Mouse (Mus musculus) heart, embryonic 10.5 days (tissue): ENCODE results near the gene Sox5. TPM values are rescaled to one million over a fixed set of nuclear protein-coding genes. Genes with fewer than 3 reads are reported as not detected.
"Not testable (repeated sequence)": the region's sequence is repeated elsewhere in the genome, so short reads cannot be mapped to it uniquely, and the experiment has no call there.

Source experiments
- DNase-seq: peaks from one replicate; pipeline ENCODE4 v3.0.0-alpha.2; 2017; ENCODE audit warnings: low spot score
- H3K27ac ChIP-seq: fragments of 300-500 bp; sonication (generic); 2 replicates; pipeline ENCODE4 v1.5.1; 2016; ENCODE audit warnings: mild to moderate bottlenecking
- H3K27me3 ChIP-seq: fragments of 300-500 bp; sonication (generic); 2 replicates; pipeline ENCODE4 v1.6.1; 2016; ENCODE audit warnings: mild to moderate bottlenecking; ENCODE audit not compliant: poor library complexity, insufficient read depth, severe bottlenecking
- H3K36me3 ChIP-seq: fragments of 300-500 bp; sonication (generic); 2 replicates; pipeline ENCODE4 v1.6.1; 2016; ENCODE audit warnings: mild to moderate bottlenecking, moderate library complexity
- H3K4me1 ChIP-seq: fragments of 300-500 bp; sonication (generic); 2 replicates; pipeline ENCODE4 v1.6.1; 2016; ENCODE audit warnings: mild to moderate bottlenecking
- H3K4me3 ChIP-seq: fragments of 300-500 bp; sonication (generic); 2 replicates; pipeline ENCODE4 v1.5.1; 2016; ENCODE audit warnings: mild to moderate bottlenecking, moderate library complexity
- H3K9me3 ChIP-seq: fragments of 300-500 bp; sonication (generic); 2 replicates; pipeline ENCODE4 v1.6.1; 2016; ENCODE audit warnings: mild to moderate bottlenecking, moderate library complexity
- WGBS: fragments of 180-500 bp; shearing (Covaris S2); methylation state at CpG from one replicate; pipeline ENCODE4 v1.1.7; 2016; 5-methylcytosine and 5-hydroxymethylcytosine counted together
- polyA plus RNA-seq: library from polyadenylated mRNA; unstranded; fragments of >200 nt; fragmentation: Nextera tagmentation; extraction: Ambion mirVana; gene quantifications from 2 replicates; pipeline ENCODE4 v1.2.1, GENCODE M21; 2016

Gene Sox5
- polyA plus RNA-seq, 1 experiment from 2014 or later: 17.1 TPM

GRCm38 (mm10) chr6:144301082-144301481 is 480.7 kb downstream of the Sox5 start:
- DNase-seq: no peak
- no peaks in the 10 kb centered on the region for H3K36me3 ChIP-seq
- H3K9me3 ChIP-seq: no peaks in the 10 kb centered on the region
- peaks cover 10% of the 10 kb centered on the region for H3K4me1 ChIP-seq
- no peak overlapping the region for H3K4me3 ChIP-seq
- WGBS: 71% methylated on average over 4 of the region's 4 CpGs
- H3K27ac ChIP-seq: no peak overlapping the region
- H3K27me3 ChIP-seq: no peaks in the 10 kb centered on the region

GRCm38 (mm10) chr6:144299503-144299858 is 482.3 kb downstream of the Sox5 start:
- no peak for DNase-seq
- Histone ChIP-seq H3K9me3 (no peaks in the 10 kb centered on the region), H3K4me3 (no peak overlapping the region), H3K36me3 (no peaks in the 10 kb centered on the region), H3K27me3 (no peaks in the 10 kb centered on the region), H3K4me1 (peaks cover 10% of the 10 kb centered on the region), H3K27ac (no peak overlapping the region)
- 40% methylated on average over 7 of the region's 7 CpGs for WGBS

GRCm38 (mm10) chr6:144298641-144299502 is 482.9 kb downstream of the Sox5 start:
- H3K4me3 ChIP-seq: no peak overlapping the region
- H3K4me1 ChIP-seq: peaks cover 10% of the 10 kb centered on the region
- no peaks in the 10 kb centered on the region for H3K9me3 ChIP-seq
- no peak overlapping the region for H3K27ac ChIP-seq
- 77% methylated on average over 23 of the region's 23 CpGs for WGBS
- no peaks in the 10 kb centered on the region for H3K27me3 ChIP-seq
- DNase-seq: no peak
- no peaks in the 10 kb centered on the region for H3K36me3 ChIP-seq

GRCm38 (mm10) chr6:144297846-144298245 is 483.9 kb downstream of the Sox5 start:
- no peak for DNase-seq
- 81% methylated on average over 5 of the region's 5 CpGs for WGBS
- no peaks in the 10 kb centered on the region for H3K27me3 ChIP-seq
- H3K27ac ChIP-seq: no peak overlapping the region
- peaks cover 10% of the 10 kb centered on the region for H3K4me1 ChIP-seq
- no peak overlapping the region for H3K4me3 ChIP-seq
- H3K9me3 ChIP-seq: no peaks in the 10 kb centered on the region
- no peaks in the 10 kb centered on the region for H3K36me3 ChIP-seq

GRCm38 (mm10) chr6:144297131-144297530 is 484.6 kb downstream of the Sox5 start:
- no peak overlapping the region for H3K27ac ChIP-seq
- DNase-seq: no peak

GRCm38 (mm10) chr6:144291526-144291925 is 490.3 kb downstream of the Sox5 start:
- 89% methylated on average over 4 of the region's 4 CpGs for WGBS
- DNase-seq: no peak
- H3K4me1 ChIP-seq: no peaks in the 10 kb centered on the region
- H3K9me3 ChIP-seq: no peaks in the 10 kb centered on the region
- H3K36me3 ChIP-seq: no peaks in the 10 kb centered on the region
- no peak overlapping the region for H3K4me3 ChIP-seq
- H3K27me3 ChIP-seq: no peaks in the 10 kb centered on the region
- H3K27ac ChIP-seq: no peak overlapping the region

More at GRCm38 (mm10) chr6:144297131-144297530, 484.6 kb downstream of the Sox5 start:
- H3K36me3 ChIP-seq: no peaks in the 10 kb centered on the region
- WGBS: 85% methylated on average over 1 of the region's 1 CpGs
- H3K27me3 ChIP-seq: no peaks in the 10 kb centered on the region
- peaks cover 10% of the 10 kb centered on the region for H3K4me1 ChIP-seq
- H3K9me3 ChIP-seq: no peaks in the 10 kb centered on the region
- no peak overlapping the region for H3K4me3 ChIP-seq

GRCm38 (mm10) chr6:144286122-144286521 is 495.7 kb downstream of the Sox5 start:
- Histone ChIP-seq H3K27ac (no peak overlapping the region), H3K36me3 (no peaks in the 10 kb centered on the region), H3K4me1 (no peaks in the 10 kb centered on the region), H3K4me3 (no peak overlapping the region), H3K9me3 (no peaks in the 10 kb centered on the region), H3K27me3 (no peaks in the 10 kb centered on the region)
- WGBS: 84% methylated on average over 4 of the region's 4 CpGs
- no peak for DNase-seq

- Histone ChIP-seq H3K27me3 (no peaks in the 10 kb centered on the region), H3K36me3 (no peaks in the 10 kb centered on the region), H3K4me3 (no peak overlapping the region), H3K27ac (no peak overlapping the region), H3K4me1 (no peaks in the 10 kb centered on the region), H3K9me3 (no peaks in the 10 kb centered on the region)
- WGBS: 63% methylated on average over 8 of the region's 8 CpGs
- no peak for DNase-seq
These were observed 498.6 kb downstream of the Sox5 start for GRCm38 (mm10) chr6:144283191-144283590.

- no peak for DNase-seq
- Histone ChIP-seq H3K27ac (no peak overlapping the region), H3K27me3 (no peaks in the 10 kb centered on the region), H3K4me3 (no peak overlapping the region), H3K9me3 (no peaks in the 10 kb centered on the region), H3K36me3 (no peaks in the 10 kb centered on the region), H3K4me1 (no peaks in the 10 kb centered on the region)
- WGBS: 69% methylated on average over 12 of the region's 12 CpGs
These were observed 499.0 kb downstream of the Sox5 start for GRCm38 (mm10) chr6:144282756-144283155.

- Histone ChIP-seq H3K36me3 (no peaks in the 10 kb centered on the region), H3K27me3 (no peaks in the 10 kb centered on the region), H3K4me3 (no peak overlapping the region), H3K9me3 (no peaks in the 10 kb centered on the region), H3K4me1 (no peaks in the 10 kb centered on the region), H3K27ac (no peak overlapping the region)
- no peak for DNase-seq
- 90% methylated on average over 3 of the region's 3 CpGs for WGBS
These were observed 500.1 kb downstream of the Sox5 start for GRCm38 (mm10) chr6:144281661-144282060.

- no peak overlapping the region for H3K27ac ChIP-seq
These were observed 503.2 kb downstream of the Sox5 start for GRCm38 (mm10) chr6:144278505-144279053.

GRCm38 (mm10) chr6:144273425-144273824 is 508.4 kb downstream of the Sox5 start:
- H3K4me1 ChIP-seq, H3K36me3 ChIP-seq, H3K27me3 ChIP-seq, DNase-seq, H3K4me3 ChIP-seq, H3K9me3 ChIP-seq: not testable (repeated sequence)
- 31% methylated on average over 4 of the region's 4 CpGs for WGBS
- H3K27ac ChIP-seq: 0 out of 2 replicates have a peak overlapping the region, but pooled peaks have one; percentile 22

More at GRCm38 (mm10) chr6:144278505-144279053, 503.2 kb downstream of the Sox5 start:
- Histone ChIP-seq H3K4me3 (no peak overlapping the region), H3K4me1 (peaks cover 2% of the 10 kb centered on the region), H3K27me3 (no peaks in the 10 kb centered on the region), H3K36me3 (no peaks in the 10 kb centered on the region), H3K9me3 (no peaks in the 10 kb centered on the region)
- DNase-seq: no peak
- WGBS: 81% methylated on average over 13 of the region's 13 CpGs

- Histone ChIP-seq H3K27me3 (no peaks in the 10 kb centered on the region), H3K36me3 (no peaks in the 10 kb centered on the region), H3K4me1 (peaks cover 6% of the 10 kb centered on the region), H3K27ac (no peak overlapping the region), H3K9me3 (no peaks in the 10 kb centered on the region), H3K4me3 (no peak overlapping the region)
- DNase-seq: no peak
- WGBS: 88% methylated on average over 2 of the region's 2 CpGs
These were observed 510.5 kb downstream of the Sox5 start for GRCm38 (mm10) chr6:144271326-144271725.
